Mouse (Mus musculus): ENCODE measurements around the gene 1700008P02Rik. TPM values are rescaled to one million over a fixed set of nuclear protein-coding genes. Genes with fewer than 3 reads are reported as not detected.
"Not testable (repeated sequence)": the region's sequence is repeated elsewhere in the genome, so short reads cannot be mapped to it uniquely, and the experiment has no call there.

Gene 1700008P02Rik
- not detected in 2 replicates for polyA plus RNA-seq (2015; fragmentation: Nextera tagmentation; extraction: Ambion mirVana)

GRCm38 (mm10) chr3:6620343-6620742 is at the start of gene 1700008P02Rik:
TSS of gene 1700008P02Rik (minus strand) at chr3:6620443.
- no peaks in the 10 kb centered on the region for H3K36me3 ChIP-seq
- no peak for ATAC-seq (ENCODE audit: insufficient number of reproducible peaks, low FRiP score, low TSS enrichment, low read depth)
- no peaks in the 10 kb centered on the region for H3K4me1 ChIP-seq
- H3K4me3 ChIP-seq = no peak within 1 kb of the TSS
- WGBS = 91% methylated on average over 7 of the region's 7 CpGs
- H3K27ac ChIP-seq = no peak within 1 kb of the TSS
- no peaks in the 10 kb centered on the region for H3K27me3 ChIP-seq
- no peaks in the 10 kb centered on the region for H3K9me3 ChIP-seq
- H3K9ac ChIP-seq = no peak within 1 kb of the TSS
- H3K4me2 ChIP-seq = no peak within 1 kb of the TSS

GRCm38 (mm10) chr3:6649411-6649810 is 29.2 kb upstream of the 1700008P02Rik start:
- WGBS = 90% methylated on average over 2 of the region's 2 CpGs
- H3K4me2 ChIP-seq = no peak overlapping the region
- no peak overlapping the region for H3K27ac ChIP-seq
- no peak overlapping the region for H3K4me3 ChIP-seq
- no peak overlapping the region for H3K9ac ChIP-seq
- H3K36me3 ChIP-seq = no peaks in the 10 kb centered on the region
- no peak for ATAC-seq (ENCODE audit: insufficient number of reproducible peaks, low FRiP score, low TSS enrichment, low read depth)
- no peaks in the 10 kb centered on the region for H3K4me1 ChIP-seq
- H3K27me3 ChIP-seq = no peaks in the 10 kb centered on the region
- no peaks in the 10 kb centered on the region for H3K9me3 ChIP-seq

- not testable (repeated sequence) for ATAC-seq (ENCODE audit: insufficient number of reproducible peaks, low FRiP score, low TSS enrichment, low read depth); H3K4me2 ChIP-seq; H3K4me1 ChIP-seq; H3K27ac ChIP-seq; H3K9ac ChIP-seq; H3K9me3 ChIP-seq; H3K4me3 ChIP-seq; H3K27me3 ChIP-seq; H3K36me3 ChIP-seq
Observed at GRCm38 (mm10) chr3:6638151-6638550, 17.9 kb upstream of the 1700008P02Rik start.

DNA sequence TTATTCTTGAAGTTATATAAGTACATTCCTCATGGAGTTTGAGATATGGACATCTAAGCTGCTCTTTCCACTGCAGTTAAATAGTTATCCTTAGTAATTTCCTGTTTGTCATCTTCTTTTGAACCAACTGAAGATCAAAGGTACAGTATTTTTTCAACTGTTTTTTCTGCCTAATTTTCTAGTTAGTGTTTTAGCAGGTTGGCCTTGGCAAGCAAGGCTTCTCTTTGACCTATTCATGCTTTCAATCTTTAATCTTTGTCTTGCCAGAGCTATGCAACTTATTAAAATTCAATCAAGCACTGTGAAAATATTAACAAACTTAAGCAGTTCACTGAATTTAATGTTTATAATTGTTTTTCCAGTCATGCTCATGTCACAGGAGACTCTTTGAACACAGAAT is 14.0 kb upstream of the 1700008P02Rik start:
- Histone ChIP-seq H3K36me3 (no peaks in the 10 kb centered on the region), H3K27me3 (no peaks in the 10 kb centered on the region), H3K9ac (no peak overlapping the region), H3K4me1 (no peaks in the 10 kb centered on the region), H3K9me3 (no peaks in the 10 kb centered on the region), H3K4me2 (no peak overlapping the region), H3K27ac (no peak overlapping the region), H3K4me3 (no peak overlapping the region)
- no peak for ATAC-seq (ENCODE audit: insufficient number of reproducible peaks, low FRiP score, low TSS enrichment, low read depth)

- H3K4me2 ChIP-seq = no peak overlapping the region
- H3K9ac ChIP-seq = no peak overlapping the region
- no peaks in the 10 kb centered on the region for H3K36me3 ChIP-seq
- no peaks in the 10 kb centered on the region for H3K27me3 ChIP-seq
- H3K27ac ChIP-seq = no peak overlapping the region
- no peak for ATAC-seq (ENCODE audit: insufficient number of reproducible peaks, low FRiP score, low TSS enrichment, low read depth)
- no peaks in the 10 kb centered on the region for H3K9me3 ChIP-seq
- H3K4me3 ChIP-seq = no peak overlapping the region
- no peaks in the 10 kb centered on the region for H3K4me1 ChIP-seq
Observed at GRCm38 (mm10) chr3:6617881-6618280, 2.4 kb downstream of the 1700008P02Rik start.

All from limb, embryonic 15.5 days (tissue).